Mouse (Mus musculus) bone marrow macrophage, adult 2 months (primary cell): ENCODE results near the gene Spag7. TPM values are rescaled to one million over a fixed set of nuclear protein-coding genes. Genes with fewer than 3 reads are reported as not detected.
A peak's percentile ranks its signal among the peaks of the same experiment; 100 is the strongest.

Source experiments
- H3K27ac ChIP-seq: 2 replicates; pipeline ENCODE4 v1.5.1; 2012; ENCODE audit warnings: low read depth, low read length; ENCODE audit not compliant: insufficient read depth
- H3K4me1 ChIP-seq: 2 replicates; pipeline ENCODE4 v1.6.1; 2012; ENCODE audit warnings: low read length; ENCODE audit not compliant: control insufficient read depth, insufficient read depth
- H3K4me3 ChIP-seq: 2 replicates; pipeline ENCODE4 v1.5.1; 2012; ENCODE audit warnings: mild to moderate bottlenecking, low read length, moderate library complexity; ENCODE audit not compliant: insufficient read depth
- CTCF ChIP-seq: IDR thresholded peaks from 2 replicates; pipeline ENCODE4 v1.5.1; 2012; ENCODE audit warnings: low read depth, mild to moderate bottlenecking, low read length, moderate library complexity
- POLR2A ChIP-seq: IDR thresholded peaks from 2 replicates; pipeline ENCODE4 v1.6.1; 2012; ENCODE audit warnings: mild to moderate bottlenecking, low read depth, low read length, borderline replicate concordance
- polyA plus RNA-seq: library from polyadenylated mRNA; stranded (reverse); fragments of >200 nt; gene quantifications from 2 replicates; pipeline ENCODE4 v1.2.4, GENCODE M21; 2012; ENCODE audit not compliant: missing spikeins, insufficient read depth, insufficient read length

Spag7 gene
- polyA plus RNA-seq, 1 experiment = 86.8 TPM

GRCm38 (mm10) chr11:70652029-70652883, 17.0 kb downstream of the Spag7 start:
- TF ChIP-seq CTCF (no peak), POLR2A (no peak)
- Histone ChIP-seq H3K4me3 (peak overlapping the region; percentile 100), H3K4me1 (peaks cover 27% of the 10 kb centered on the region), H3K27ac (peak overlapping the region; percentile 99)

GRCm38 (mm10) chr11:70651391-70651790, 17.8 kb downstream of the Spag7 start:
- Histone ChIP-seq H3K4me1 (peaks cover 20% of the 10 kb centered on the region), H3K4me3 (peak overlapping the region; percentile 100), H3K27ac (peak overlapping the region; percentile 99)
- TF ChIP-seq CTCF (no peak), POLR2A (no peak)

GRCm38 (mm10) chr11:70650322-70651175, 18.7 kb downstream of the Spag7 start:
- peaks cover 24% of the 10 kb centered on the region for H3K4me1 ChIP-seq
- peak overlapping the region; percentile 31 for H3K4me3 ChIP-seq
- peak overlapping the region; percentile 30 for H3K27ac ChIP-seq
- TF ChIP-seq POLR2A (no peak), CTCF (no peak)

DNA sequence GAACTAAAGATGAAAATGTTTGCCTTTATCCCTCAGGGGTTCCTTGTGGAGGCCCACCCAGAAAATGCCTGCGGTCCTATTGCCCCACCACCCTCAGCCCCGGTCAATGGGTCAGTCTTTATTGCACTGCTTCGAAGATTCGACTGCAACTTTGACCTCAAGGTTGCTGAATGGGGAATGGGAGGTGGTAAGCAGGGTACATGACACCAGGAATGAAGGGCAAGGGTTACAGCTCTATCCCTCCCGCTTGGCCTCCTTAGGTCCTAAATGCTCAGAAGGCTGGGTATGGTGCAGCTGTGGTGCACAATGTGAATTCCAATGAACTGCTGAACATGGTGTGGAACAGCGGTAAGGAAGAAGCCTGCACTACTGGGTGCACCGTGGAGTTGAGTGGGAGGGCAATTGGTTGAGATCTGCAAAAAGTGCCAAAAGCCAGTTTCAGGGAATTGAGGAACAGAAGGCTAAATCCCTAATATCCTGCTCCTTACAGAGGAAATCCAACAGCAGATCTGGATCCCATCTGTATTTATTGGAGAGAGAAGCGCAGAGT, 20.0 kb downstream of the Spag7 start:
- Histone ChIP-seq H3K4me3 (peak overlapping the region; percentile 92), H3K27ac (no peak overlapping the region), H3K4me1 (peaks cover 28% of the 10 kb centered on the region)
- no peak for TF ChIP-seq CTCF
- no peak for TF ChIP-seq POLR2A

DNA sequence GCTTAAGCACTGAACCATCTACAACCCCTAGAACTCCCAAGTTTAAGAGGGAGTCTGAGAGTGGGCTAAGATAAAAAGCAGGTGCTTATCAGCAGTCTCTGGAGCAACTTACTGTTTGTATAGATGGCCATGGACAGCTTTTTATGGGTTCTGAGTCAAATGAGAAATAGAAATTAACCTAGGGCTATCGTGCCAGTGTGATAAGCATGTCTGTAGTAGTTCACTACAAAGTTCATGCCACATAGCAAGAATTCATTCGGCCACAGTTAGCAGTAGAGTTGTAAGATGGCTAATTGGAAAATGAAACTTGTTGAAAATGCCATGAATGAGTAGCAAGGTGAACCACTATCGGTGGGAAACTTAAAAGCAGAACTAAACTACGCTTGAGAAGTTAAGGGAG, 20.7 kb downstream of the Spag7 start:
- H3K27ac ChIP-seq = peak overlapping the region; percentile 97; the same call in 1 of the 2 replicates

GRCm38 (mm10) chr11:70647716-70648420, 21.3 kb downstream of the Spag7 start:
- TF ChIP-seq CTCF = no peak
- no peak for TF ChIP-seq POLR2A
- Histone ChIP-seq H3K4me3 (peak overlapping the region; percentile 92), H3K27ac (peak overlapping the region; percentile 97), H3K4me1 (peaks cover 28% of the 10 kb centered on the region)

More for the DNA sequence above, 20.7 kb downstream of the Spag7 start:
- peak overlapping the region; percentile 92 for H3K4me3 ChIP-seq
- no peak for TF ChIP-seq CTCF
- TF ChIP-seq POLR2A = no peak
- peaks cover 28% of the 10 kb centered on the region for H3K4me1 ChIP-seq

- no peak for TF ChIP-seq CTCF
- TF ChIP-seq POLR2A = 0 out of 2 replicates have a peak, but pooled peaks have one; percentile 40
- Histone ChIP-seq H3K4me1 (peaks cover 28% of the 10 kb centered on the region), H3K27ac (peak within 1 kb of the TSS; percentile 97), H3K4me3 (peak within 1 kb of the TSS; percentile 92)
Observed at GRCm38 (mm10) chr11:70646691-70647650, 22.2 kb downstream of the Spag7 start, which contains the start of the genes Rnf167 and Slc25a11. Rnf167 (plus strand) TSS chr11:70647235. Slc25a11 (minus strand) TSS chr11:70647479.

GRCm38 (mm10) chr11:70646259-70646555, 23.0 kb downstream of the Spag7 start:
- peaks cover 28% of the 10 kb centered on the region for H3K4me1 ChIP-seq
- peak overlapping the region; percentile 65 for H3K4me3 ChIP-seq
- TF ChIP-seq CTCF = no peak
- no peak for TF ChIP-seq POLR2A
- peak overlapping the region; percentile 71 for H3K27ac ChIP-seq
